Mouse (Mus musculus) adrenal gland, postnatal 4 days (tissue): ENCODE data around the gene 1700017D01Rik. TPM values are rescaled to one million over a fixed set of nuclear protein-coding genes. Genes with fewer than 3 reads are reported as not detected.
"Not testable (repeated sequence)": the region's sequence is repeated elsewhere in the genome, so short reads cannot be mapped to it uniquely, and the experiment has no call there.

Experiments
- DNase-seq, 2 experiments: peaks; one replicate each; pipeline ENCODE4 v3.0.0; 2021 to 2022; ENCODE audit warnings: low spot score in 2 of 2, mixed read lengths in 2 of 2
- long read RNA-seq, 2 experiments: library from polyadenylated mRNA; stranded (forward); transcript quantifications; one replicate each; pipeline ENCODE4 v2.0.0; 2021
- total RNA-seq, 2 experiments: library from RNA; stranded (reverse); gene quantifications; 2 replicates each; pipeline ENCODE4 v1.2.3; 2021

1700017D01Rik gene
- not detected for total RNA-seq
- long read RNA-seq, experiment 1, result 0 reads
- long read RNA-seq, experiment 2, partial matches to known transcripts, result 0 of 1 reads
- long read RNA-seq, experiment 2, other reads (novel, unspliced or antisense), result 1 of 1 reads

- DNase-seq, result not testable (repeated sequence)
Measured at GRCm38 (mm10) chr19:11130776-11131175, at the start of gene 1700017D01Rik. 1700017D01Rik (minus strand) TSS chr19:11130876.

- DNase-seq, result no peak
Measured at GRCm38 (mm10) chr19:11177464-11177863, 46.8 kb upstream of the 1700017D01Rik start.

GRCm38 (mm10) chr19:11165172-11165571, 34.5 kb upstream of the 1700017D01Rik start, which contains the start of gene 1700025F22Rik:
1700025F22Rik (minus strand) TSS chr19:11165320.
- peak in 1 of 2 experiments; percentile 3 for DNase-seq

- not testable (repeated sequence) for DNase-seq
Measured at GRCm38 (mm10) chr19:11157890-11158289, 27.2 kb upstream of the 1700017D01Rik start.

- DNase-seq, result no peak
Measured at GRCm38 (mm10) chr19:11135336-11135735, 4.7 kb upstream of the 1700017D01Rik start.

GRCm38 (mm10) chr19:11134852-11135251, 4.2 kb upstream of the 1700017D01Rik start:
- DNase-seq, result no peak

GRCm38 (mm10) chr19:11129702-11130101, 974 bp downstream of the 1700017D01Rik start:
- no peak for DNase-seq

GRCm38 (mm10) chr19:11121016-11121420, 9.7 kb downstream of the 1700017D01Rik start:
- DNase-seq, result not testable (repeated sequence)

- DNase-seq, result no peak
Measured at GRCm38 (mm10) chr19:11119338-11119737, 11.3 kb downstream of the 1700017D01Rik start.

- no peak for DNase-seq
Measured at GRCm38 (mm10) chr19:11107746-11108145, 22.9 kb downstream of the 1700017D01Rik start.

GRCm38 (mm10) chr19:11101880-11102279, 28.8 kb downstream of the 1700017D01Rik start:
- no peak for DNase-seq

GRCm38 (mm10) chr19:11098401-11098800, 32.3 kb downstream of the 1700017D01Rik start:
- DNase-seq, result no peak

- DNase-seq, result not testable (repeated sequence)
Measured at GRCm38 (mm10) chr19:11092131-11092530, 38.5 kb downstream of the 1700017D01Rik start.

- DNase-seq, result no peak
Measured at GRCm38 (mm10) chr19:11080934-11081333, 49.7 kb downstream of the 1700017D01Rik start, which contains the start of gene Ms4a8a. Ms4a8a (minus strand) TSS chr19:11081102.

GRCm38 (mm10) chr19:11070364-11070763, 60.3 kb downstream of the 1700017D01Rik start:
- DNase-seq, result no peak

- no peak for DNase-seq
Measured at GRCm38 (mm10) chr19:11065202-11065875, 65.3 kb downstream of the 1700017D01Rik start.

- no peak for DNase-seq
Measured at GRCm38 (mm10) chr19:11060900-11061299, 69.8 kb downstream of the 1700017D01Rik start.

GRCm38 (mm10) chr19:11059967-11060366, 70.7 kb downstream of the 1700017D01Rik start:
- no peak for DNase-seq

- DNase-seq, result not testable (repeated sequence)
Measured at GRCm38 (mm10) chr19:11055700-11056099, 75.0 kb downstream of the 1700017D01Rik start.

- DNase-seq, result no peak
Measured at GRCm38 (mm10) chr19:11053277-11053676, 77.4 kb downstream of the 1700017D01Rik start.

- no peak for DNase-seq
Measured at GRCm38 (mm10) chr19:11052877-11053276, 77.8 kb downstream of the 1700017D01Rik start.

- DNase-seq, result no peak
Measured at GRCm38 (mm10) chr19:11050286-11050685, 80.4 kb downstream of the 1700017D01Rik start.

- DNase-seq, result no peak
Measured at GRCm38 (mm10) chr19:11049426-11049825, 81.2 kb downstream of the 1700017D01Rik start.
